Mouse (Mus musculus) stomach, postnatal 0 days (tissue): Measurements from ENCODE around the gene Tns3. TPM values are rescaled to one million over a fixed set of nuclear protein-coding genes. Genes with fewer than 3 reads are reported as not detected.

Source experiments
- ATAC-seq: fragments of 200-750 bp; cut with Nextera tagmentation; 2 replicates; pipeline ENCODE4 v1.8.0; 2017; ENCODE audit not compliant: low FRiP score, low TSS enrichment
- DNase-seq: peaks from one replicate; pipeline ENCODE4 v3.0.0-alpha.2; 2016; ENCODE audit warnings: low spot score
- H3K27ac ChIP-seq: fragments of 300-500 bp; sonication (generic); replicated peaks from 2 replicates; pipeline ENCODE4 v1.5.1; 2014; ENCODE audit warnings: mild to moderate bottlenecking, control low read depth
- H3K27me3 ChIP-seq: fragments of 300-500 bp; sonication (generic); 2 replicates; pipeline ENCODE4 v1.6.1; 2014; ENCODE audit warnings: low read length; ENCODE audit not compliant: control insufficient read depth, insufficient read depth
- H3K36me3 ChIP-seq: fragments of 300-500 bp; sonication (generic); 2 replicates; pipeline ENCODE4 v1.6.1; 2014; ENCODE audit warnings: low read length, mixed read lengths; ENCODE audit not compliant: control insufficient read depth, insufficient read depth
- H3K4me1 ChIP-seq: fragments of 300-500 bp; sonication (generic); replicated peaks from 2 replicates; pipeline ENCODE4 v1.6.1; 2014; ENCODE audit warnings: antibody characterized with exemption; ENCODE audit not compliant: control insufficient read depth, insufficient read depth
- H3K4me2 ChIP-seq: fragments of 300-500 bp; sonication (generic); replicated peaks from 2 replicates; pipeline ENCODE4 v1.6.1; 2014; ENCODE audit warnings: low read depth, mild to moderate bottlenecking, control low read depth, moderate library complexity
- H3K4me3 ChIP-seq: fragments of 300-500 bp; sonication (generic); 2 replicates; pipeline ENCODE4 v1.5.1; 2014; ENCODE audit warnings: low read depth, low read length, control low read depth
- H3K9ac ChIP-seq: fragments of 300-500 bp; sonication (generic); 2 replicates; pipeline ENCODE4 v1.6.1; 2014; ENCODE audit warnings: mild to moderate bottlenecking, low read length, control low read depth, mixed read lengths
- H3K9me3 ChIP-seq: fragments of 300-500 bp; sonication (generic); 2 replicates; pipeline ENCODE4 v1.6.1; 2016; ENCODE audit warnings: low read length; ENCODE audit not compliant: control insufficient read depth
- CTCF ChIP-seq: IDR thresholded peaks from 2 replicates; pipeline ENCODE4 v1.5.1; 2016; ENCODE audit warnings: antibody characterized with exemption, low read depth, mild to moderate bottlenecking, moderate library complexity
- EP300 ChIP-seq: optimal IDR thresholded peaks from 2 replicates; pipeline ENCODE3; 2016; ENCODE audit warnings: antibody characterized with exemption
- WGBS: fragments of 180-500 bp; shearing (Covaris S2); extraction: QIAGEN DNeasy Blood & Tissue Kit; methylation state at CpG from one replicate; pipeline ENCODE4 v1.1.7; 2014; 5-methylcytosine and 5-hydroxymethylcytosine counted together
- polyA plus RNA-seq: library from polyadenylated mRNA; unstranded; fragments of >200 nt; fragmentation: Nextera tagmentation; extraction: Ambion mirVana; gene quantifications from 2 replicates; pipeline ENCODE4 v1.2.1, GENCODE M21; 2015

The Tns3 gene
- polyA plus RNA-seq, 1 experiment from 2014 or later, result 10.4 TPM

DNA sequence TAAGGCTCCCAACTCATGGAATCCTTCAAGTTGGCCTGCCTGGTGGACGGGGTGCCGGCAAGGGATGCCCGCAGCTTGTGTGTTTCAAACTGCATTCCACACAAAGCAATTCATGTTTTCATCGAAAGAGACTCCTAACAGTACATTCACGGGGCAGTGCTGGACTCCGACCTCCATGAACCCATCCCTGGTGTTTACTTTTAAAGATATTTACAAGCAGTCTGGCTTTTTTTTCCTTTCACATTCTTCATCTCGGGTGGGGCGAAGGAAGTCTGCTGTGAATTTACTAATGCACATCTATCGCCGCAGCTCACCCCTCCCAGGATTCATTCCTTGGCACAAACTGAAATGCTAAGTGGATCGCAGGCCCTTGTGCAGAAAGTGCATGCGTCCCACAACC lies 191.9 kb downstream of the Tns3 start:
- Histone ChIP-seq H3K9me3 (no peaks in the 10 kb centered on the region), H3K4me1 (peaks cover 19% of the 10 kb centered on the region), H3K4me3 (no peak overlapping the region), H3K4me2 (no peak overlapping the region), H3K9ac (no peak overlapping the region), H3K27ac (0 out of 2 replicates have a peak overlapping the region, but pooled peaks have one; percentile 30), H3K36me3 (no peaks in the 10 kb centered on the region), H3K27me3 (no peaks in the 10 kb centered on the region)
- peak; percentile 21; the same call in 1 of the 2 replicates for ATAC-seq
- WGBS, result 46% methylated on average over 12 of the region's 12 CpGs
- peak; percentile 37 for DNase-seq
- no peak for TF ChIP-seq CTCF
- no peak for TF ChIP-seq EP300

DNA sequence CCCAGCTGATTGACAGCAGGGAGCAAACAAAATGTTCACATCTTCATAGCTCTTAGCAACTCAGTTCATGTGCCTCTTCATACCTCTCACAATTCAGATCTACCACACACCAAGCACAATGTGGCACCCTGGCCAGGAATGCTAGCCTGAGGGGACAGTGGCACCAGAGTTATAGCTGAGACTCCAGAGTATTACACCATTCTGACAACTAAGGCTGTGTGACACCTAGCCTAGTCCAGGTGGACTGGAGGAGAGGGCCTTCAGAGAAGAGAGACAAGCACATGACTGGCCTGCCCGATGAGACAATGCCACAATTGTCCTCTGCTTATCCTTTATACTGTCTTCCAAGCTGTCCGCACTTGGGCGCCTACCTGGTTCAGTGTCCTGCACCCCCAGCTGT lies 192.8 kb downstream of the Tns3 start:
- no peak overlapping the region for H3K4me2 ChIP-seq
- no peaks in the 10 kb centered on the region for H3K36me3 ChIP-seq
- no peaks in the 10 kb centered on the region for H3K9me3 ChIP-seq
- H3K9ac ChIP-seq, result no peak overlapping the region
- no peak for ATAC-seq
- peaks cover 19% of the 10 kb centered on the region for H3K4me1 ChIP-seq
- H3K4me3 ChIP-seq, result no peak overlapping the region
- H3K27ac ChIP-seq, result no peak overlapping the region
- TF ChIP-seq EP300 (no peak), CTCF (no peak)
- no peaks in the 10 kb centered on the region for H3K27me3 ChIP-seq
- no peak for DNase-seq
- 93% methylated on average over 3 of the region's 3 CpGs for WGBS

DNA sequence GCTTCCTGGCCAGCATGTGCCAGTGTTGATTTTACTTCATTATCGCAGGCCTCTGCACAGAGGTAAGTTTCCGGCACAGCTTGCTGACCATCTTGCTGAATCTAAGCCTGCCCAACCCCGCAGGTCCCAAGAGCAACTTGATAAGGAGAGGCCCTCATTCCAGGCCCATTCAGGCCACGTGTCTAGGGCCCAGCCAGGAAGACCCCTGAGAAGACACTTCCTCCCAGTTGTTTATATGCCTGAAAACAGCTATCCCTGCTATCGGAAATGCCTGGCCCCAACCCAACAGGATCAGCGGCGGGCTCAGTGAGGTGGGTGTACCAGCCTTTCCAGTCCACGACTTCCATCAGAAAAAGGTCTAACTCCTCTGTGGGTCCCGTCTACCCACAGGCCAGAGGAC lies 194.8 kb downstream of the Tns3 start:
- peak; percentile 41; the same call in 1 of the 2 replicates for ATAC-seq
- 21% methylated on average over 9 of the region's 9 CpGs for WGBS
- H3K36me3 ChIP-seq, result no peaks in the 10 kb centered on the region
- no peak overlapping the region for H3K9ac ChIP-seq
- H3K4me2 ChIP-seq, result no peak overlapping the region
- H3K4me1 ChIP-seq, result peaks cover 19% of the 10 kb centered on the region
- peak overlapping the region; percentile 45 for H3K27ac ChIP-seq
- TF ChIP-seq CTCF (no peak), EP300 (no peak)
- DNase-seq, result peak; percentile 55
- H3K9me3 ChIP-seq, result no peaks in the 10 kb centered on the region
- no peak overlapping the region for H3K4me3 ChIP-seq
- H3K27me3 ChIP-seq, result no peaks in the 10 kb centered on the region

DNA sequence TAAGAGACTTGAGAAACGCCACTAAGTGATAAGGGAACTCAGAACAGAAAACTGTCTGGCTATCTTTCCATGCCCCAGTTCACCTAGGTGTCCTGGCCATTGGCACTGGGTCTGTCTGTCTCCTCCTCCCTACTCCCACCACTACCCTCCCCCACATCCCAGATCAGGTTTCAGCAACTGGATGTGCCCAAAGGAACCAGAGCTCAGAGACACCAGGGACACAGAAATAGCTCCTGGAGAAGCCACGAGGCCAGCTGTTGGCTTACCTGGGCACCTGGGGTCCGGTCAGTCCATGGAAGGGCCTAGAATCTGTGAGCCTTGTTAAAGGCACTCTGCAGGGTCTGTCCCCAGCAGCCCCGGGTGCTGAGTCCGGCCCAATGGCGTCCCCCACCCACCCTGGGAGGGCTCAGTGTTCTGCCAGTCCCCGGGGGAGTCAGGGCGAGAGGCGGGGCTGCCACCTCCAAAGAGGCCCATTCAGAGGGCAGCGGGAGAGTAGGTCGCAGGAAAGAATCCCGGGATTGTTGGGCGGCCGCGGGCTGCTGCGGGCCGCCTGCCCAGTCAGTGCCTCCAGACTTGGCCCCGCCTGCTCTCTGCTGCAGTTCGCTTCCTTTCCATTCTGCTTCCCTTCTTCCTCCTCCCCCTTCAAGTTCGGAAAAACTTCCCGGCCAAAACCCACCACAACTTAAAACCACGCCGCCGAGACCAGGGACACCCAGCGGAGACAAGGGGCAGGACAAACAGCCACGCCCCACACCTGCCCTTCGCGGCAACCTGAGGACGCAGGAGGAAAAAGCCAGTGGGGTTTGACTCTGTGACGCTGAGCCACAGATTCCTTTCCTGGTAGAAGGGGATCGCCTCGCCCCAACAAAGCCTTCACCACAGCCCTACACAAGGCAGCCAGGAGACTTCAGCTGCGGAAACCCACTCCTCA lies 195.9 kb downstream of the Tns3 start:
- H3K4me2 ChIP-seq, result peak overlapping the region; percentile 92
- H3K9me3 ChIP-seq, result no peaks in the 10 kb centered on the region
- peak; percentile 39; the same call in 1 of the 2 replicates for TF ChIP-seq CTCF
- no peak for TF ChIP-seq EP300
- H3K4me1 ChIP-seq, result peaks cover 19% of the 10 kb centered on the region
- ATAC-seq (peak; percentile 75), DNase-seq (peak; percentile 84)
- H3K36me3 ChIP-seq, result no peaks in the 10 kb centered on the region
- 1% methylated on average over 33 of the region's 33 CpGs for WGBS
- peak overlapping the region; percentile 67 for H3K9ac ChIP-seq
- H3K4me3 ChIP-seq, result peak overlapping the region; percentile 50
- no peaks in the 10 kb centered on the region for H3K27me3 ChIP-seq
- peak overlapping the region; percentile 92 for H3K27ac ChIP-seq

DNA sequence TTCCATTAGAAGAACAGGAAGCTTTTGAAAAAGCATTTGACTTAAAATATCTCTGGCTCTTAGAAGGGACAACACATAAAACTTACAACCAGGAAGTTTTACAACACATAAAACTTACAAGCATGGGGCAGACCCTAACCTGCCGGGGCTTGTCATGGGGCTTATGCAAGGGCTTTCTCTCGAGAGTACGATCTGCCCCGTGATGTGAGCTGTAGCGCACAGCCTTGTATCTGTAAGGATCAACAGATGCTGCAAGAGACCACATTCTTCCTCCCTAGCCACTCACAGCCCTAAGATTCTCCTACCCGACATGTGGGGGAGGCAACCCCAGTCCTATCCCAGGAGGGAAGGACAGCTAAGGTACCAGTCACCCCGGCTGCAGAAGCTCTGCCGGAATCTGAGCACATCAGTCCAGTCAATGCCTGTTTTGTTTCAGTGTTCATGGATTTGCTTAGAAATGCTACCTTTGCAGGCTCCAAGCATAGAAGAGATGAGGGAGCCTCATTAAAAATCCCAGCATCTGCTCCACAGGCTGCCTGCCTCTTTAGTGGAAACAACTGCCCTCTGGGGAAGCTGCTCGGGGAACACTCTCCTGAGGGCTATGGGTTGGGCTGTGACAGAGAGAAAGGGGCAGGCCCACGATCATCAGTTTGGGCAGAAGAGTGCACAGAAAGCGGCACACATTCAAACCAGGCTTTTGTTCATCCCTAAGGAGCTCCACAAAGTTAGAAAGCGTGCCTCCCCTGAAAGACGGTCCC lies 196.8 kb downstream of the Tns3 start:
- no peaks in the 10 kb centered on the region for H3K9me3 ChIP-seq
- H3K4me1 ChIP-seq, result peaks cover 19% of the 10 kb centered on the region
- H3K9ac ChIP-seq, result peak overlapping the region; percentile 67
- H3K36me3 ChIP-seq, result no peaks in the 10 kb centered on the region
- H3K4me3 ChIP-seq, result peak overlapping the region; percentile 50
- WGBS, result 27% methylated on average over 13 of the region's 13 CpGs
- H3K4me2 ChIP-seq, result peak overlapping the region; percentile 92
- H3K27ac ChIP-seq, result peak overlapping the region; percentile 92
- no peaks in the 10 kb centered on the region for H3K27me3 ChIP-seq
- no peak for ATAC-seq
- TF ChIP-seq CTCF, result no peak
- TF ChIP-seq EP300, result no peak
- no peak for DNase-seq
